Mouse (Mus musculus) frontal cortex, postnatal 36 days (tissue): ENCODE results near the gene Hdc.
"Not testable (repeated sequence)": the region's sequence is repeated elsewhere in the genome, so short reads cannot be mapped to it uniquely, and the experiment has no call there.

ENCODE experiments used
- DNase-seq, 2 experiments: peaks; one replicate each; pipeline ENCODE4 v3.0.0; 2022; ENCODE audit warnings: low spot score in 2 of 2

Gene Hdc

GRCm38 (mm10) chr2:126619249-126619704 is at the start of gene Hdc:
Hdc (minus strand) TSS chr2:126619299.
- DNase-seq: no peak

DNA sequence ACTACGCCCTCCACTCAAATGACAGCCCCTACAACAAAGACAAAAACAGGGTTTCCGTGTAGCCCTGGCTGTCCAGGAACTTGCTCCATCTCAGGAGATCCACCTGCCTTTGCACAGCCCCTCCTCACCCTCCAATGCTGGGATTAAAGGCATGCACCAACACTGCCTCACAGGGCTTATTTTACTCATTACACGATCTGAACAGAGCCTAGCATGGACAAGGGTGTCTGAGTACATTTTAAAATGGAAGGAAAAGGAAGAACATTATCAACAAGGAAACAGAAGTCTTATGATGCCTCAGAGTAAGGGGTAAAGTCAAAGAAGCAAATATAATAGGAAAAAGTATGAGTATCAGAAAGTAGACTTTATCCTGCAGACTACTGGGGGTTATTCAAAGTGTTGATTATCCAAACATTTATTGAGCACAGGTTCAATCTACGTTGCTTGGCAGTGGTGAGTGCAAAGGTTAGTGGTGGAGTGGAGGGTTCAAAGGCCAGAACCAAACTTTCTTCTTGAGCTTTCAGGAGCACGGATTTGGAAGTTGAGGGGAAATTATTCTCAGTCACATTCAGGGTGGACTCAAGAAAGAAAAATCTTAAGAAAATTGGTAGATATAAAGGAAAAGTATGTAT is 49.6 kb upstream of the Hdc start:
- DNase-seq: no peak

DNA sequence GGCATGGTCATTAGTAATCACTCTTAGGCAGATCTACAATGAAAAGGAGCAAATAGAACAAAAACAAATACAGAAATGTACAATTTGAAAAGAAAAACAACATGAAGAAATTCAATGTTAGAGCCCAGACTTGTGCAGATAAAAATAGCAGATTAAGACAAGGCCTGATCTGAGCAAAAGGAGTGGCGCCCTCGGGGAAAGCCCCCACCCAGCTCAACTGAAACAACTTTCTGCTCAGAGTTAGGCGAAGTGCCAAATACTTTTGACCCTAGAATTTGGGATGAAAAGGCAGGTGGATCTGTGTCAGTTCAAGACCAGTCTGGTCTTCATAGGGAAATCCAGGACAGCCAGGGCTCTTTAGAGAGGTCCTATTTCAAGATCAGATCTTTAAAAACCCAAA is 46.9 kb upstream of the Hdc start:
- no peak for DNase-seq

DNA sequence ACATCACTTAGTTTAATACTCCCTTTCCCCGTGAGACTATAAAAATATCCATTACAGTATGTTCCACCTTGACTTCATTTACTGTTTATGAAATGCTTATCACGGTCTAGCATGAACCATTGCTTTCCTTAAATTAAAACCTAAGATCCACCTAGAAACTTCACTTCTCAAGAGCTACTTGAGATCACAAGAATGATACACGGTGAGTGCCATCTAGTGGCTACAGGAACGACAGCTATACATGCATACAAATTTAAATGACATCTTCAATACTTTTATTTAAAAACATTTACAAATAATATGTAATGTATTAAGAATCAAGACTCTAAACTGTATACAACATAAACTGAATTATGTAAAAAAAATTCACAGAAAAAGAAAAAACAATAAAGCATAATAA is 44.4 kb upstream of the Hdc start:
- no peak for DNase-seq

DNA sequence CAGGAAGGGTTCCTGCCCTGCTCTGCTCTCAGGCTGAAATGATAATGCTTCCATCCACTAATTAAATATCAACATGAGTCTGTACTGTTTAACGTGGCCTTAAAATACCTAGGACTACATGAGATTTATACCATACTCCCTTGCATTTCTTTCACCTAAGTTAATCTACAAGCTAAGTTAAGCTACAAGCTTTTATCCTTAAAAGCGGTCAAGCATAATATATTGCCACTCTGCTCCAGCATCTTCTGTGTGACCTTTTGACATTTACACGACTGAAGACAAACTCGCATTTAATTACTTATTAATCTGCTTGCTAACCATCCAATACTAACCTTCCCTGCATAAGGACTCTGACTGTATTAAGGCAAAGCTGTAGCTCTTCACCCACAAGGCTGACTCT is 33.8 kb upstream of the Hdc start:
- DNase-seq: no peak

- no peak for DNase-seq
These were observed 28.7 kb upstream of the Hdc start for GRCm38 (mm10) chr2:126647762-126648161.

DNA sequence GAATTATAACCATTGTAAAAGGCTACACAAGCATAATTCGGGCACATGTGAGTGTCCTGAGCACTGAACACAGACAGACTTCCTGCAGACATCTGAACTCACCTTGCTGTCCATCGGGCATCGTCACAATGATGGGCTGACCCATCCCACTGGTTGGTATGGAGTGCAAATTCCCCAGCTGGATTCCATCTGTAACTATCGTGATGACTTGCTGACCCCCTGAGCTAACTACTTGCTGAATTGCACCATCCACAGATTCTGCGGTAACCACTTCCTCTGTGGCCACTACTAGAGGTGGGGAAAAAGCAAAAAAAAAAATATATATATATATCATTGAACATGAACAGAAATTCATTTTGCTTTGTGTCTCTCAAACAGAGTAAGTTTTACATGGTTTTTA is 27.4 kb upstream of the Hdc start:
- DNase-seq: no peak

GRCm38 (mm10) chr2:126644768-126645167 is 25.7 kb upstream of the Hdc start:
- DNase-seq: no peak

GRCm38 (mm10) chr2:126640298-126640697 is 21.2 kb upstream of the Hdc start:
- no peak for DNase-seq

- no peak for DNase-seq
These were observed 17.1 kb upstream of the Hdc start for GRCm38 (mm10) chr2:126635939-126636823.

- no peak for DNase-seq
These were observed 14.1 kb upstream of the Hdc start for GRCm38 (mm10) chr2:126633165-126633564.

DNA sequence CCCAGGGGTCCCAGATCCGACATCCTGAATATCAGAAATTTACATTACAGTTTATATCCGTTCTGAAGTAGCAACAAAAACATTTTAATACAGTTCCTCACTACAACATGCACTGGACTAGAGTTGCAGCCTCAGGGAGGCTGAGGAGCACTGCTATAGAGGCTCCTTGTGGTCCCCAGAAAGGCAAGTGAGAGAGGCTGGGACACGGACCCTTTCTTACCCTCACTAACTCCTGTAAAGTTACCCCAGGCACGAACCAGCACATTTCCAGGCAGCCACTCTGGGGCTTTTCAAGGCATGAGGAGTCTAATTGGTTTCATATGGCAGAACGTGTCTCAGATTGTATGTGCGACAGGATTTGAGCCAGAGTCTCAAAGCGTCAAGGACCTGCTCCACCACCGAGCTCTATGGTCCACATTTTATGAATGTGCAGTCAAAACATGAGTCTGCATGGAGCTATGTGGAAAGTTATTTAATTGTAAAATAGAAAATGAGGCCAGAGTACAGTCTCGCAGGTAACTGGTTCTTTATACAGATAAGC is 9.4 kb upstream of the Hdc start:
- DNase-seq: no peak

- DNase-seq: no peak
These were observed 4.0 kb upstream of the Hdc start for GRCm38 (mm10) chr2:126623138-126623537.

- no peak for DNase-seq
These were observed 3.4 kb upstream of the Hdc start for GRCm38 (mm10) chr2:126622455-126622854.

- DNase-seq: no peak
These were observed 474 bp downstream of the Hdc start for GRCm38 (mm10) chr2:126618470-126619179.

DNA sequence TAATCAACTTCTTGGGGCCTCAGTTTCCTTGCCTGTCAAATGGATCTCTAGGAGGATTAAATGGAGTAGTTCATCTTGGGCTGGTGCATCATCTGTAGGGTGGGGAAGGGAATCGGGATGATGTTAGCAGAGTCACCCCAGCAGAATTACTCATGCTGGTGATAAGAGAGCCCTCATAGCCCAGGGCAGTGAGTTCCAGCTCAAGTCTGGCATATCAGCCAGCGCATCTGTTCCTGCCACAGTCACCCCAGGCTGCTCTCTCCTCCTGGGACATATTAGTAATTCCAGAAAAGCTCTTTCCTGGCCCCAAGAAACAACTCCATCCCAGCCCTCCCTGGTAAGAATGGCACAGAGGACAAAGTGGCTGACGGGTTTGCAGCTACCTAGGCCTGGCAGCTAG is 3.7 kb downstream of the Hdc start:
- DNase-seq: no peak

- not testable (repeated sequence) for DNase-seq
These were observed 9.5 kb downstream of the Hdc start for GRCm38 (mm10) chr2:126609600-126609999.

DNA sequence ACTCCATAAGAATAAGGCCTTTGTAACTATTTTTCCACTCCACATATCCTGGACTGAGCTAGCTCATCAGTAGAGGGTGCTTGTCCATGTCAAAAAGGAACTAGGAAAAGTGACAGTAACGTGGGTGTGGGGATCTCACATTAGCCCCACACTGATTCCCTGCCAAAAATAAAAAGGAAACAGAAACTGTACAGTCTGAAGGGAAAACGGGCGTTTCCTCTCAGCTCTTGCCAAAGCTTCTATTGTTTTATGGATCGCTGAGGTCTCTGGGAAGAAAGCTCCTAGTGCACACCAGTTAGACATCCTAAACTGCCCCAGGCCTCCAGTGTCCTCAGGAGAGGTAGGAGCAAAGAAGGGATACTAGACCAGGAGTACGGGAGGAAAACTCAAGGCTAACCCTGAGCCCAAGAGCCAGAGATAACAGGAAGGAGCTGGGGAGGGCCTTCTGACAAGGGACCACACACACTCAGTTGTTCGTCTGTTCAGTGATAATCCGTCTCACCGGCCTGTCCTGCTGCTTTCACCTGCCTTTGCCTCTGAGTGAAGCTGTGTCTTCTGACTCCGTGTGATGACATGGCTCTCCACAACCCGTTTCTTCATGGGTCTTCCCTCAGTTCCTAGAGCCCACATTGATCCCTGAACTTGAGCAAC is 11.4 kb downstream of the Hdc start:
- no peak for DNase-seq

DNA sequence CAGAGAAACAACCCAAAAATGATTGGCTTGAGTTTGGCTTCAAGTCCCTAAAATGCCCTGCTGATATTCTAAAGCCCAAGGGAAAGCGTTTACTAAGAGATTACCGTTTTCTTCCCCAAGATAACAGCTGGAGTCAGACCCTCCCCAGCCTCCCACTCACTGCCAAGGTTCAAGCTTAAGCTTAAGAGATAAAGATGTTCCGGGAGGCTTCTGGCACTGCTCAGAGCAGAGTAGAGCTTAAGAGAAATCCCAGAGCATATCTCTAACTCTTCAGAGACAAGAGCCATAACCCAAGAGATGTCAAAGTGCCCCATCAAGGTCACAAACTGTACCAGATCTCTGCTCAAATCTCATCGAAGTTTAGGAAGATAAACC is 12.4 kb downstream of the Hdc start:
- no peak for DNase-seq

DNA sequence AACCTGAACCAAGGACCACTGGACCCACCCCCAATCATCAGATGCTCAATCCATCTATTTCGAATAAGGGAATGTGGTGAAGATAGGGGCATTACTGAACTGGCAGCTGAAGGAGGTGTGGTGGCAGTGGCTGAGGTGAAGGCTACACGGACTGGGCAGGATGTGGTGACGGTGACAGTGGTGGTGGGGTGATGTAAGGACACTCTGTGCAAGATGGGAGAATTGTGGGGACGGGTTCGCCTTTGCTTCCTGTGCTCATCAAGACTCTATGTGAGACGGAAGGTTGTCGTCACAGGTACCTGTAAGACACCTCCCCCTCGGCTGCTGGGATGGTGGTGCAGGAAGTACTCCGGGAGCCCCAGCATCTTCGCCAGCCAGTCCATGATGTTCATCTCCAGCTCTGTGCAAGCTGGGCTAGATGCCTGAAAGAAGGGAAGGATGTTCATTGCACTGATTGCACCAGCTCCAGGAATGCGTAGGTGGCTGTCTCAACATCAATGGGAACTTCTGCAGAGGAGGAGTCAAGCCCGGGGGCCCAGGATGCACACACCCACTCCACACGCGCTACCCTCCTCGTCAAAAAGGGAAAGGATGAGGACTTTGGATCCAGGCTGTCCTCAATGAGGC is 12.9 kb downstream of the Hdc start:
- DNase-seq: peak in 1 of 2 experiments; percentile 6

DNA sequence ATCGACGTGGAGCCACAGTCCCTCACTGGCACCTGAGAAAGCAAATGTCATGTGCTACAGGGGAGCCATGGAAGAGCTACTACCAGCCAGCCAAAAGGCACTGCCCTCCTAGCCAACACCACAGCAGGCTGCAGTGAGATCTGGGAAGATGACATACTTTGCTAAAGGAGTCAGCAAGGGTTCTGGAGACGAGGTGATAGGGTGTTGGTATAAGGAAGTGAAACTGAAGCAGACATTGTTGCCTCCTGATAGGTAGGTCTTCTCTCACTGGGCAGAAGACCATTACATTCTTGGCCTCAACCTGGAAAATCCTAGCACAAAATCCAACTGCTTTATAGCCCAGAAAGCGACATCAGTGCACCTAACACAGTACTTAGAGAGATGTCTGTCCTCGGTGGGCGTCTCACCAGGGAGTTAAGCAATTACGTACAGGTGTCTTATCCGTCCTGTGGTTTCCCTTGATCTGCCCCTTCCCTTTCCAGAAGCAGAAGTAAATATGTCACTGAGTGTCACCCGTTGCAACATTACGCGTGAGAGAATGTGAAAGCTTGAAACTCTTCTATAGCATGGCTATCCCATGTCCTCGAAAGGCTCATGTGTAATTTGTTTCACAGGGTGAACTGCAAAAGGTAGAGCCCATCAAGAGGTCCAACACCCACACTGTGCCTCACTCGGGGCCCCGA is 17.0 kb downstream of the Hdc start:
- no peak for DNase-seq
